8 mouse cellular contexts compared by ENCODE assay signal in genomic region chr1:106602536-106602935, GRCm38 (mm10).
A peak's percentile ranks its signal among the peaks of the same experiment; 100 is the strongest.
DNase-seq lines count a peak whose midpoint lies in the region; ATAC-seq lines count a peak whose summit lies in the region.

No protein-coding gene starts in this region.

- peak overlapping the region; percentile 52 for H3K4me2 ChIP-seq in heart, embryonic 11.5 days
- H3K4me2 ChIP-seq in neural tube, embryonic 13.5 days = no peak overlapping the region
- H3K4me2 ChIP-seq in limb, embryonic 12.5 days = no peak overlapping the region
- no peak overlapping the region for H3K4me2 ChIP-seq in stomach, embryonic 14.5 days (replicated peaks; ENCODE audit: low read depth, low read length)

- 43% methylated on average over 5 of the region's 5 CpGs for WGBS in heart, embryonic 11.5 days (ENCODE audit: insufficient replicate concordance)
- WGBS in neural tube, embryonic 13.5 days = 65% methylated on average over 5 of the region's 5 CpGs
- WGBS in limb, embryonic 12.5 days = 33% methylated on average over 5 of the region's 5 CpGs
- 39% methylated on average over 5 of the region's 5 CpGs for WGBS in stomach, embryonic 14.5 days

- no peaks in the 10 kb centered on the region for H3K36me3 ChIP-seq in heart, embryonic 11.5 days (ENCODE audit: control insufficient read depth, insufficient read depth, low read length)
- H3K36me3 ChIP-seq in neural tube, embryonic 13.5 days = no peaks in the 10 kb centered on the region
- H3K36me3 ChIP-seq in limb, embryonic 12.5 days = no peaks in the 10 kb centered on the region
- H3K36me3 ChIP-seq in stomach, embryonic 14.5 days (ENCODE audit: control insufficient read depth, insufficient read depth, low read length) = no peaks in the 10 kb centered on the region

- H3K9me3 ChIP-seq in heart, embryonic 11.5 days (replicated peaks; ENCODE audit: control insufficient read depth, low read length) = no peaks in the 10 kb centered on the region
- H3K9me3 ChIP-seq in neural tube, embryonic 13.5 days = no peaks in the 10 kb centered on the region
- H3K9me3 ChIP-seq in limb, embryonic 12.5 days = no peaks in the 10 kb centered on the region
- no peaks in the 10 kb centered on the region for H3K9me3 ChIP-seq in stomach, embryonic 14.5 days (ENCODE audit: control insufficient read depth, low read depth, low read length)

- H3K27ac ChIP-seq in heart, embryonic 11.5 days (ENCODE audit: low read depth, low read length) = no peak overlapping the region; the same call in 1 of the 2 replicates
- 0 out of 2 replicates have a peak overlapping the region, but pooled peaks have one; percentile 78 for H3K27ac ChIP-seq in neural tube, embryonic 13.5 days (replicated peaks)
- H3K27ac ChIP-seq in limb, embryonic 12.5 days = peak overlapping the region; percentile 26
- H3K27ac ChIP-seq in stomach, embryonic 14.5 days (ENCODE audit: low read length) = peak overlapping the region; percentile 27; the same call in 1 of the 2 replicates

- ATAC-seq in heart, embryonic 11.5 days (replicated peaks; ENCODE audit: insufficient number of reproducible peaks, low FRiP score, low TSS enrichment) = no peak
- no peak for ATAC-seq in neural tube, embryonic 13.5 days (ENCODE audit: low read depth)
- ATAC-seq in limb, embryonic 12.5 days (ENCODE audit: insufficient number of reproducible peaks, insufficient read depth, low FRiP score, low TSS enrichment, low read depth) = no peak
- no peak for ATAC-seq in stomach, embryonic 14.5 days (ENCODE audit: insufficient number of reproducible peaks, insufficient read depth, low FRiP score, low read depth)

- no peaks in the 10 kb centered on the region for H3K27me3 ChIP-seq in heart, embryonic 11.5 days (ENCODE audit: control insufficient read depth, insufficient read depth, low read length)
- no peaks in the 10 kb centered on the region for H3K27me3 ChIP-seq in neural tube, embryonic 13.5 days
- no peaks in the 10 kb centered on the region for H3K27me3 ChIP-seq in limb, embryonic 12.5 days
- H3K27me3 ChIP-seq in stomach, embryonic 14.5 days (ENCODE audit: control insufficient read depth, insufficient read depth, low read length) = no peaks in the 10 kb centered on the region

- H3K4me3 ChIP-seq in heart, embryonic 11.5 days (ENCODE audit: low read depth, low read length) = no peak overlapping the region
- H3K4me3 ChIP-seq in neural tube, embryonic 13.5 days = no peak overlapping the region
- H3K4me3 ChIP-seq in limb, embryonic 12.5 days (replicated peaks) = no peak overlapping the region
- H3K4me3 ChIP-seq in stomach, embryonic 14.5 days (ENCODE audit: low read depth, low read length) = no peak overlapping the region

- no peak for DNase-seq in heart, adult 18-20 months
- no peak for DNase-seq in neural tube, embryonic 10.5 days (ENCODE audit: extremely low spot score, low spot score)
- DNase-seq in layer of hippocampus, adult 9-10 months (ENCODE audit: low spot score) = no peak
- DNase-seq in spleen, postnatal 14 days (ENCODE audit: low spot score in 2 of 2) = no peak

- H3K9ac ChIP-seq in heart, embryonic 11.5 days (ENCODE audit: low read depth, low read length) = no peak overlapping the region
- H3K9ac ChIP-seq in neural tube, embryonic 13.5 days = no peak overlapping the region
- H3K9ac ChIP-seq in limb, embryonic 12.5 days (replicated peaks) = no peak overlapping the region
- no peak overlapping the region for H3K9ac ChIP-seq in stomach, embryonic 14.5 days (replicated peaks; ENCODE audit: low read depth, low read length)

- H3K4me1 ChIP-seq in heart, embryonic 11.5 days (ENCODE audit: control insufficient read depth, insufficient read depth, low read length) = peaks cover 17% of the 10 kb centered on the region
- H3K4me1 ChIP-seq in neural tube, embryonic 13.5 days (replicated peaks) = peaks cover 19% of the 10 kb centered on the region
- H3K4me1 ChIP-seq in limb, embryonic 12.5 days (replicated peaks) = peaks cover 52% of the 10 kb centered on the region
- peaks cover 17% of the 10 kb centered on the region for H3K4me1 ChIP-seq in stomach, embryonic 14.5 days (ENCODE audit: control insufficient read depth, insufficient read depth, low read length)
